ENCODE assay signal across 19 mouse cellular contexts in the genomic region with DNA sequence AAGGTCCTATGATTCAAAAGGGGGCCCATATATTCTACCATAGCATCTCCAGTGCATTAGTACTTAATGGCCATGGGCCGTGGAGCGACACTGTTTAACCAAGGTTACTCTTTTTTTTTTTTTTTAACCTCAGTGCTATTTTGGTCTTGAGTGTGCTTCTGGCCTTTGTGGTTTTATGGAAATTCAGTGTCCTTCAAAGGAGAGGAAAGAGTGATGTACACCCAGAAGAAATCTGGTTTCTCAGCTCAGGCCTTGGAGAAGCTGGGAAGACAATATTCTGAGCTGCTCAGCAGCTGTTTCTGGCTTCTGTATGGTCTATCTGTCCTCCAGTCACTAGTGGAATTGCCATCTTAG.
DNase-seq lines count a peak whose midpoint lies in the region; ATAC-seq and TF ChIP-seq lines count a peak whose summit lies in the region.
"Had no signal": no experiment of that assay in that cellular context is flagged by ENCODE, and none has a peak within 500 bp of the region (broad histone marks: within the 10 kb centered on the region; RNA-seq: fewer than 3 reads in every experiment).

No protein-coding gene starts in this region.

- H3K27me3 ChIP-seq in forebrain, embryonic 10.5 days (ENCODE audit: poor library complexity, severe bottlenecking) = peaks cover 25% of the 10 kb centered on the region
- H3K27me3 ChIP-seq in forebrain, postnatal 0 days (ENCODE audit: insufficient read depth, low read length) = no peaks in the 10 kb centered on the region
- no peaks in the 10 kb centered on the region for H3K27me3 ChIP-seq in heart, embryonic 15.5 days
- no peaks in the 10 kb centered on the region for H3K27me3 ChIP-seq in midbrain, embryonic 10.5 days (ENCODE audit: low read depth, poor library complexity, severe bottlenecking)
- no peaks in the 10 kb centered on the region for H3K27me3 ChIP-seq in midbrain, embryonic 16.5 days (ENCODE audit: control insufficient read depth, insufficient read depth, low read depth, low read length)
- no peaks in the 10 kb centered on the region for H3K27me3 ChIP-seq in hindbrain, postnatal 0 days (ENCODE audit: insufficient read depth, low read length)
- H3K27me3 ChIP-seq: lung, embryonic 15.5 days had no signal

- 86% methylated on average over 2 of the region's 2 CpGs for WGBS in forebrain, embryonic 10.5 days
- WGBS in forebrain, postnatal 0 days = 85% methylated on average over 2 of the region's 2 CpGs
- WGBS in heart, embryonic 15.5 days = 46% methylated on average over 2 of the region's 2 CpGs
- 86% methylated on average over 2 of the region's 2 CpGs for WGBS in midbrain, embryonic 10.5 days
- WGBS in midbrain, embryonic 16.5 days = 89% methylated on average over 2 of the region's 2 CpGs
- WGBS in hindbrain, postnatal 0 days = 80% methylated on average over 2 of the region's 2 CpGs

- ATAC-seq in forebrain, postnatal 0 days = no peak
- ATAC-seq in heart, embryonic 15.5 days (replicated peaks; ENCODE audit: insufficient number of reproducible peaks, insufficient read depth, low FRiP score, low read depth) = no peak
- ATAC-seq in midbrain, embryonic 16.5 days = no peak
- no peak for ATAC-seq in hindbrain, postnatal 0 days
- ATAC-seq: activated CD4-positive, CD25-positive, alpha-beta regulatory T cell, adult 4 months; forebrain, embryonic 14.5 days; intestine, postnatal 0 days had no signal

- H3K9ac ChIP-seq in forebrain, postnatal 0 days = no peak overlapping the region
- no peak overlapping the region for H3K9ac ChIP-seq in heart, embryonic 15.5 days
- H3K9ac ChIP-seq in midbrain, embryonic 16.5 days (ENCODE audit: low read depth, low read length) = no peak overlapping the region
- H3K9ac ChIP-seq in hindbrain, postnatal 0 days (replicated peaks; ENCODE audit: low read length) = no peak overlapping the region
- H3K9ac ChIP-seq: kidney, embryonic 15.5 days; liver, embryonic 14.5 days; lung, embryonic 15.5 days had no signal

- H3K4me1 ChIP-seq in forebrain, embryonic 10.5 days = peaks cover 73% of the 10 kb centered on the region
- H3K4me1 ChIP-seq in forebrain, postnatal 0 days (ENCODE audit: insufficient read depth) = peaks cover 5% of the 10 kb centered on the region; the same call in 1 of the 2 replicates
- H3K4me1 ChIP-seq in heart, embryonic 15.5 days (replicated peaks) = peaks cover 39% of the 10 kb centered on the region
- peaks cover 86% of the 10 kb centered on the region for H3K4me1 ChIP-seq in midbrain, embryonic 10.5 days
- H3K4me1 ChIP-seq in midbrain, embryonic 16.5 days (ENCODE audit: control insufficient read depth, insufficient read depth, low read length) = peaks cover 20% of the 10 kb centered on the region
- peaks cover 10% of the 10 kb centered on the region for H3K4me1 ChIP-seq in hindbrain, postnatal 0 days (ENCODE audit: insufficient read depth, low read length)

- no peak for TF ChIP-seq CTCF in forebrain, postnatal 0 days (IDR thresholded peaks at IDR 0.05; ENCODE audit: low read depth)
- no peak for TF ChIP-seq CTCF in hindbrain, postnatal 0 days (IDR thresholded peaks at IDR 0.05; ENCODE audit: low read depth)

- no peaks in the 10 kb centered on the region for H3K9me3 ChIP-seq in forebrain, embryonic 10.5 days
- H3K9me3 ChIP-seq in forebrain, postnatal 0 days (ENCODE audit: low read length) = no peaks in the 10 kb centered on the region
- H3K9me3 ChIP-seq in heart, embryonic 15.5 days (replicated peaks) = no peaks in the 10 kb centered on the region
- no peaks in the 10 kb centered on the region for H3K9me3 ChIP-seq in midbrain, embryonic 10.5 days (replicated peaks)
- H3K9me3 ChIP-seq in midbrain, embryonic 16.5 days (replicated peaks; ENCODE audit: control insufficient read depth, low read length, poor library complexity, severe bottlenecking) = no peaks in the 10 kb centered on the region
- no peaks in the 10 kb centered on the region for H3K9me3 ChIP-seq in hindbrain, postnatal 0 days (ENCODE audit: low read length)
- H3K9me3 ChIP-seq: G1E; kidney, embryonic 15.5 days; lung, embryonic 15.5 days had no signal

- H3K36me3 ChIP-seq in forebrain, embryonic 10.5 days (replicated peaks) = no peaks in the 10 kb centered on the region
- no peaks in the 10 kb centered on the region for H3K36me3 ChIP-seq in forebrain, postnatal 0 days (ENCODE audit: insufficient read depth)
- no peaks in the 10 kb centered on the region for H3K36me3 ChIP-seq in heart, embryonic 15.5 days
- H3K36me3 ChIP-seq in midbrain, embryonic 10.5 days = no peaks in the 10 kb centered on the region
- H3K36me3 ChIP-seq in midbrain, embryonic 16.5 days (ENCODE audit: control insufficient read depth, insufficient read depth, low read length) = no peaks in the 10 kb centered on the region
- H3K36me3 ChIP-seq in hindbrain, postnatal 0 days (ENCODE audit: insufficient read depth, low read length) = no peaks in the 10 kb centered on the region
- H3K36me3 ChIP-seq: G1E; kidney, embryonic 15.5 days; lung, embryonic 15.5 days had no signal

- H3K4me2 ChIP-seq in forebrain, postnatal 0 days (ENCODE audit: low read depth) = no peak overlapping the region
- no peak overlapping the region for H3K4me2 ChIP-seq in heart, embryonic 15.5 days
- H3K4me2 ChIP-seq in midbrain, embryonic 16.5 days (ENCODE audit: low read length) = no peak overlapping the region
- H3K4me2 ChIP-seq in hindbrain, postnatal 0 days (ENCODE audit: low read depth, low read length) = no peak overlapping the region
- H3K4me2 ChIP-seq: kidney, embryonic 15.5 days; lung, embryonic 15.5 days had no signal

- DNase-seq in forebrain, embryonic 10.5 days (ENCODE audit: extremely low spot score, low spot score) = no peak
- DNase-seq in forebrain, postnatal 0 days = no peak
- DNase-seq in heart, adult 11 months = no peak
- no peak for DNase-seq in midbrain, embryonic 10.5 days (ENCODE audit: low spot score)
- no peak for DNase-seq in hindbrain, postnatal 0 days (ENCODE audit: low spot score)
- DNase-seq in right cerebral cortex, postnatal 25 days = no peak
- DNase-seq: adrenal gland, postnatal 10 days; cerebellum, adult 9-11 months; gastrocnemius, postnatal 36 days; lung, postnatal 4 days had no signal

- H3K27ac ChIP-seq in forebrain, embryonic 10.5 days = peak overlapping the region; percentile 72
- H3K27ac ChIP-seq in forebrain, postnatal 0 days (ENCODE audit: low read depth, low read length) = no peak overlapping the region
- H3K27ac ChIP-seq in heart, embryonic 15.5 days = peak overlapping the region; percentile 63
- peak overlapping the region; percentile 87; the same call in 1 of the 2 replicates for H3K27ac ChIP-seq in midbrain, embryonic 10.5 days (replicated peaks)
- no peak overlapping the region; the same call in 1 of the 2 replicates for H3K27ac ChIP-seq in midbrain, embryonic 16.5 days (ENCODE audit: low read length)
- peak overlapping the region; percentile 59 for H3K27ac ChIP-seq in hindbrain, postnatal 0 days
- H3K27ac ChIP-seq: kidney, embryonic 15.5 days; liver, embryonic 14.5 days; lung, embryonic 15.5 days had no signal

- H3K4me3 ChIP-seq in forebrain, embryonic 10.5 days = no peak overlapping the region
- no peak overlapping the region for H3K4me3 ChIP-seq in forebrain, postnatal 0 days (ENCODE audit: low read depth, low read length)
- H3K4me3 ChIP-seq in heart, embryonic 15.5 days = no peak overlapping the region
- H3K4me3 ChIP-seq in midbrain, embryonic 10.5 days = no peak overlapping the region
- H3K4me3 ChIP-seq in midbrain, embryonic 16.5 days (ENCODE audit: low read depth, low read length) = no peak overlapping the region
- no peak overlapping the region for H3K4me3 ChIP-seq in hindbrain, postnatal 0 days (ENCODE audit: low read length)
- H3K4me3 ChIP-seq: kidney, embryonic 15.5 days; lung, embryonic 15.5 days had no signal

Comparison
In these comparisons a context has a peak if more than half of its experiments do, and no peak if none do; other contexts are left out.
1. H3K27ac ChIP-seq: peak in forebrain, embryonic 10.5 days (single experiment), heart, embryonic 15.5 days (single experiment), midbrain, embryonic 10.5 days (single experiment) and hindbrain, postnatal 0 days (single experiment); none in forebrain, postnatal 0 days (single experiment) and midbrain, embryonic 16.5 days (single experiment).